Mouse (Mus musculus): Measurements from ENCODE around the gene Lat. TPM values are rescaled to one million over a fixed set of nuclear protein-coding genes. Genes with fewer than 3 reads are reported as not detected.

Lat gene
- polyA plus RNA-seq, 1 experiment: 0.31 TPM

DNA sequence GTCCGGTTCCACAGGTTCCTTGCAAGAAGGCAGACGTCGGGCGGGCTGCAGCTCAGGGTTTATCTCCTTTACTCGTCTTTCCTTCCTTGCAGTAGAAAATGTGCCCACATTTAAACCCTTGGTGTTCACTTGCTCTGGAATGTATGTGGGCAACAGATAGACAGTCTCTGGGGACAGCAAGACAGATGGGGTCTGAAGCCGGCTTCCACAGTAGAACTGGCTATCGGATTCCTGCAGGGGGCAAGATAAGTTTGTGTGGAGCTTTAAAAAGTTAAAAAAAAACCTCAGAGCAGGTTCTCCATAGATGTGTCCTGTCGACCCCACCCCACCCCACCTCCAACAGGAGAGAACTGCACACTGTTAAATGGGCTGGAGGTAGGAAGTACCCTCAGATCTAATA lies 21.1 kb downstream of the Lat start:
- Histone ChIP-seq H3K27me3 (ENCODE audit: control insufficient read depth) (peaks cover 2% of the 10 kb centered on the region), H3K36me3 (ENCODE audit: control insufficient read depth) (no peaks in the 10 kb centered on the region), H3K9me3 (ENCODE audit: control insufficient read depth, low read length) (no peaks in the 10 kb centered on the region), H3K4me3 (replicated peaks) (no peak overlapping the region), H3K4me1 (ENCODE audit: control insufficient read depth) (peaks cover 13% of the 10 kb centered on the region)
- TF ChIP-seq TAL1 (IDR thresholded peaks at IDR 0.05; ENCODE audit: low read length): no peak
- no peak for TF ChIP-seq GATA1 (IDR thresholded peaks at IDR 0.05; ENCODE audit: low read length)

DNA sequence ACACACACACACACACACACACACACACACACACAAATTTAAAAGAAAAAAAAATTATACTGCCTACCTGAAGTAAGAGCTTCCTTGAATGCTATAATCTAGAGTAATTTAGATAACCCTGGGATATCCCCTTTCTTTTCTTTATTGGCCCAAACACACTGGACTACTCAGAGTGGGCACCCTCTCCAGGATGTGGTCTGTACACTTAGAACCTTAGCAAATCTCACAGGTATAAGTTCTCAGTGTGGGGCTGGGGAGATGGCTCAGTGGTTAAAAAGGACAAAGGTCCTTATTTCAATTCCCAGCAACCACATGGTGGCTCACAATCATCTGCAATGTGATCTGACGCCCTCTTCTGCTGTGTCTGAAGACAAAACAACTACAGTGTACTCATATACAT lies 22.3 kb downstream of the Lat start:
- Histone ChIP-seq H3K36me3 (ENCODE audit: control insufficient read depth) (no peaks in the 10 kb centered on the region), H3K9me3 (ENCODE audit: control insufficient read depth, low read length) (no peaks in the 10 kb centered on the region), H3K4me1 (ENCODE audit: control insufficient read depth) (peaks cover 12% of the 10 kb centered on the region), H3K27me3 (ENCODE audit: control insufficient read depth) (peaks cover 2% of the 10 kb centered on the region), H3K4me3 (replicated peaks) (no peak overlapping the region)
- TF ChIP-seq GATA1 (IDR thresholded peaks at IDR 0.05; ENCODE audit: low read length): no peak
- TF ChIP-seq TAL1 (IDR thresholded peaks at IDR 0.05; ENCODE audit: low read length): no peak

DNA sequence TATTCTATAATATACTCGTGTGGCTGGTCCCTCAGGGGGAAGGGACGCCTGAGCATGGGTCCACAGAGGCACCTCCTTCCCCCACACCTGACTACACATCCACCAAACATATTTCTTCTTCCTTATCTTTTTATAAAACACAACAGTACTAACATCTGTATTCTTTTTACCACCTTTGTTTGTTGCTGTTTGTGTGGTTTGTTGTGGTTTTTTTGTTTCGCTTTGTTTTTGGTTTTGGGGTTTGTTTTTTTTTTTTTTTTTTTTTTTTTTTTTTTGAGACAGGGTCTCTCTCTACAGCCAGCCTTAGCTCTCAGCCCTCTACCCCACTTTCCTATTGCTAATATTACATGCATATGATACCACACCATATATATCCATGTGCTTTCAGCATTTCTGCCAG lies 23.4 kb downstream of the Lat start:
- no peaks in the 10 kb centered on the region for H3K36me3 ChIP-seq (ENCODE audit: control insufficient read depth)
- no peaks in the 10 kb centered on the region for H3K9me3 ChIP-seq (ENCODE audit: control insufficient read depth, low read length)
- no peak for TF ChIP-seq GATA1 (IDR thresholded peaks at IDR 0.05; ENCODE audit: low read length)
- no peak overlapping the region for H3K4me3 ChIP-seq (replicated peaks)
- H3K4me1 ChIP-seq (ENCODE audit: control insufficient read depth): peaks cover 12% of the 10 kb centered on the region
- peaks cover 2% of the 10 kb centered on the region for H3K27me3 ChIP-seq (ENCODE audit: control insufficient read depth)

DNA sequence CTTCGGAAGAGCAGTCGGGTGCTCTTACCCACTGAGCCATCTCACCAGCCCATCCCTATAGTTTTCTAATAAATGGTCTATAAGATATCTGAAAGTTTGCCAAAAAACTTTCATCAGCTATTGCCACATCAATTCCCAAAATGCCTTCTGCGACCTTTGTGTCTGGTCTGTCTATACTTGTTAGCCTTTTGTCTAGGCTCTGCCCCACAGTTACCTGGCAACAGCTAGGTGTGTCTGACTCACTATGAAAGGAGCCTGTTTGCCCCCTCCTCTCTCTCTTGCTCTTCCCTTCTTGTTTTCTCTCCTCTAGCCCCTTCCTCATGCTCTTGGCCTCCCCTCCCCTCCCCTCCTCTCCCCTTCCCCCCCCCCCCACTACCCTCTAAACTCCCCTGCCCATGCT lies 23.8 kb downstream of the Lat start:
- H3K4me3 ChIP-seq (replicated peaks): no peak overlapping the region
- TF ChIP-seq TAL1 (IDR thresholded peaks at IDR 0.05; ENCODE audit: low read length): no peak
- no peak for TF ChIP-seq GATA1 (IDR thresholded peaks at IDR 0.05; ENCODE audit: low read length)
- H3K36me3 ChIP-seq (ENCODE audit: control insufficient read depth): no peaks in the 10 kb centered on the region
- no peaks in the 10 kb centered on the region for H3K9me3 ChIP-seq (ENCODE audit: control insufficient read depth, low read length)
- H3K27me3 ChIP-seq (ENCODE audit: control insufficient read depth): peaks cover 2% of the 10 kb centered on the region
- H3K4me1 ChIP-seq (ENCODE audit: control insufficient read depth): peaks cover 12% of the 10 kb centered on the region

DNA sequence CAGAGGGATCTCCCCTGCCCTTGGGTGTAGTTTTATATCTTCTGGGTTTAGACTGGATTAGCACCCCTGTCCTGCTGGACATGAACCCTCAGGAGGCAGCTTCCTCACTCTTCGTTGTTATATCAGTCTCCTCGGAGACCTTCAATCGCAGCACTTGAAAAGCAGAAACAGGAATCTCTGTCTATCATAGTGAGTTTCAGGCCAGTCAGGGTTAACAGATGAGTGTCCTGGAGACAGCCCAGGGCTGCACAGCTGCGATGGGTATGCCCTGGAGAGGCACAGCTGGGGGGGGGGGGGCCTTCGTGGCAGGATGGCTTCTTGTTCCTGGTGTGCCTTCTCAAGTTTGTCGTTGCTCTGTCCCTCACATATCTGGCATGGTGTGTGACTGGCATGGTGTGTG lies 28.5 kb downstream of the Lat start:
- TF ChIP-seq GATA1 (IDR thresholded peaks at IDR 0.05; ENCODE audit: low read length) (no peak), TAL1 (IDR thresholded peaks at IDR 0.05; ENCODE audit: low read length) (no peak)
- Histone ChIP-seq H3K36me3 (ENCODE audit: control insufficient read depth) (no peaks in the 10 kb centered on the region), H3K27me3 (ENCODE audit: control insufficient read depth) (no peaks in the 10 kb centered on the region; the same call in 1 of the 2 replicates), H3K4me3 (replicated peaks) (no peak overlapping the region), H3K9me3 (ENCODE audit: control insufficient read depth, low read length) (no peaks in the 10 kb centered on the region), H3K4me1 (ENCODE audit: control insufficient read depth) (no peaks in the 10 kb centered on the region)

DNA sequence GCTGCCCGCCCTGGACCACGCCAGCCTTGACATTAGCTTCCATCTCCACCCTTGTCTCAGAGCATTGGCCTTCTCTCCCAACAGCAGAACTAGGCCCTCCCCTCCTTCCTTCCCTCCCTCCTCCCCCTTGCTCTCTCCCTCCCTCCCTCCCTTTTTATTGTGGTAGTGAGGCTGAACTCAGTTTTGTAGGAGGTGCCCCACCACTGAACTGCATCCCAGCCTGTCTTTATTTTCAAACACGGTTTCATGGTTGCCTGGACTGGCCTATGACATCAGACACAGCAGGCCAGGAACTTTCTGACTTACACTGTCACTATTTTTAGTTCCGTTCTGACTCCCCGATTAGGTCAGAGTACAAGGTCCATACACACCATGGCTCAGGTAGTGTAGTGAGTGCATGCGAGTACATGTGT lies 29.2 kb downstream of the Lat start:
- TF ChIP-seq TAL1 (IDR thresholded peaks at IDR 0.05; ENCODE audit: low read length): no peak
- TF ChIP-seq GATA1 (IDR thresholded peaks at IDR 0.05; ENCODE audit: low read length): no peak
- H3K4me1 ChIP-seq (ENCODE audit: control insufficient read depth): no peaks in the 10 kb centered on the region

DNA sequence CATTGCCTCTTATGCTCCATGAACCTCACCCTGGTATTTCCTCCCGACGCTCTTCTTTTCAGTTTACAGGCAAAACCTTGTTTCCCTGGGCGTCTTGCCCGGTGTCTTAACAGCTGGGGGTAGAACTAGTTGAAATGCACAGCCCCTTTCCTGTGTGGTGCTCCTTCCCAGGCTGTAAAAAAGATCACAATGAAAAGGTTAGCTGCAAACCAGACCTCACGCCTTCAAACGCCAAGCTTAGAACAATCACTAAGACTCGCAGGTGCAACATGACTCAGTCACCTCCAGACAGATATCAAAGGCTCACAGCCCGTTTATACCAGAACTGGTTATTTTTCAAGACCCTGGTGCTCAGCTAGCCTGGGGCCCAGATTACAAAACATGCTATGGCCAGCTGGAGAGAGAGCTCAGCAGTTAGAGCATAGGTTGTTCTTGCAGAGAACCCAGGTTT lies 29.8 kb downstream of the Lat start:
- no peaks in the 10 kb centered on the region for H3K4me1 ChIP-seq (ENCODE audit: control insufficient read depth)
- H3K9me3 ChIP-seq (ENCODE audit: control insufficient read depth, low read length): no peaks in the 10 kb centered on the region
- H3K27me3 ChIP-seq (ENCODE audit: control insufficient read depth): no peaks in the 10 kb centered on the region; the same call in 1 of the 2 replicates
- no peak overlapping the region for H3K4me3 ChIP-seq (replicated peaks)
- TF ChIP-seq TAL1 (IDR thresholded peaks at IDR 0.05; ENCODE audit: low read length) (no peak), GATA1 (IDR thresholded peaks at IDR 0.05; ENCODE audit: low read length) (no peak)
- H3K36me3 ChIP-seq (ENCODE audit: control insufficient read depth): no peaks in the 10 kb centered on the region

More for the DNA sequence above, 29.2 kb downstream of the Lat start:
- no peaks in the 10 kb centered on the region; the same call in 1 of the 2 replicates for H3K27me3 ChIP-seq (ENCODE audit: control insufficient read depth)
- no peaks in the 10 kb centered on the region for H3K36me3 ChIP-seq (ENCODE audit: control insufficient read depth)
- no peak overlapping the region for H3K4me3 ChIP-seq (replicated peaks)
- H3K9me3 ChIP-seq (ENCODE audit: control insufficient read depth, low read length): no peaks in the 10 kb centered on the region

DNA sequence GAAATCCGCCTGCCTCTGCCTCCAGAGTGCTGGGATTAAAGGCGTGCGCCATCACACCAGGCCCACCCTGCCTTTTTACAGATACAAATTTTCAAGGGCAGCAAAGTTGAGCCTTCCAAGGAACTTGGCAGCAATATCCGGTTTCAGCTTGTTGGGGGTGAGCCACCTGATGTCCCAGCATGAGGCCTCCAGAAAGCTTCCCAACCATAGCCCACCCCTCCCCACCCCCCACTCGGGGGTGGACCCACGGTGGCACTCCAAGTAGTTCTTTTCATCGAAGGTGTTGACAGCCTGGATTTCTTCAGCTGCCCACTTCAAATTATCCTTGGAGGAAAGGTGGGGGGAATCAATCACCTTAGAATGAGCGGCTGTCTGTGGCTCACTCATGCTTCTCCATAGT lies 30.5 kb downstream of the Lat start:
- Histone ChIP-seq H3K4me1 (ENCODE audit: control insufficient read depth) (no peaks in the 10 kb centered on the region), H3K9me3 (ENCODE audit: control insufficient read depth, low read length) (no peaks in the 10 kb centered on the region), H3K4me3 (replicated peaks) (no peak overlapping the region), H3K36me3 (ENCODE audit: control insufficient read depth) (no peaks in the 10 kb centered on the region), H3K27me3 (ENCODE audit: control insufficient read depth) (no peaks in the 10 kb centered on the region)
- TF ChIP-seq GATA1 (IDR thresholded peaks at IDR 0.05; ENCODE audit: low read length): no peak
- no peak for TF ChIP-seq TAL1 (IDR thresholded peaks at IDR 0.05; ENCODE audit: low read length)

DNA sequence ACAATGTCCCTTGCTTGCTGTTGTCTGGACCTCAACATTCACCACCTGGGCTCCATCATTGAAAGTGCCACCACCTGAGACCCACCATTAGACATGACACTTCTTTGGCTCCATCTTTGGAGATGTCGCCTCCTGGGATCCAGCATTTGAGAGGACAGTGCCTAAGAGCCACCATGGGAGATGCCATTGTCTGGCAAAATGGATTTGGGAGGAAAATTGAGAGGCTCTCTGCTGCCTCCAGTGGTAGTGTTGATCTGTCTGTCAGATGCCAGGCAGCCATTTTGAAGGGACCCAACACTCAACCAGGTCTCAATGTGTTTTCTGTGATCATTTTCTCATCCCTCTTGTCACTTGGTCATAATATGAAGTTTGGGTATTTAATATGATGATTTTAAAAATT lies 33.8 kb downstream of the Lat start:
- Histone ChIP-seq H3K36me3 (ENCODE audit: control insufficient read depth) (no peaks in the 10 kb centered on the region), H3K4me1 (ENCODE audit: control insufficient read depth) (no peaks in the 10 kb centered on the region), H3K4me3 (replicated peaks) (no peak overlapping the region), H3K27me3 (ENCODE audit: control insufficient read depth) (peaks cover 2% of the 10 kb centered on the region; the same call in 1 of the 2 replicates), H3K9me3 (ENCODE audit: control insufficient read depth, low read length) (no peaks in the 10 kb centered on the region)
- TF ChIP-seq GATA1 (IDR thresholded peaks at IDR 0.05; ENCODE audit: low read length): no peak
- no peak for TF ChIP-seq TAL1 (IDR thresholded peaks at IDR 0.05; ENCODE audit: low read length)

DNA sequence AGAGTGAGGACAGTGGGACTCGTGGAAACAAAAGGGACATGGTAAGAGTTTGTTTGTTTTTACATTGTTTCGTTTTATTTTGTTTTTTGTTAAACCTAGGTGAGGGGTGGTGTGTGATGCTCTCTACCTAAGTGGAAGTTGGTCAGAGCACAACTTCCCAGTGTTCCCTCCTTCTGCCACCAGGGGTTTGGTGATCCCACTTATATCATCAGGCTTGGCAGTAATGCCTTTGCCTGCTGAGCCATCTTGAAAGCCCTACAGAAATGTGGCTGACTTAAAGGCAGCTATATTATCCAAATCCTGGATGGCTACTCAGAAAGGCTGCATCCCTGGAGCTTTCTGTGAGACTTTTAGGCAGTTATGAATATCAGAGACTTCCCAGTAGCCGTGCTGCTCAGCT lies 36.7 kb downstream of the Lat start:
- Histone ChIP-seq H3K4me3 (replicated peaks) (no peak overlapping the region), H3K9me3 (ENCODE audit: control insufficient read depth, low read length) (no peaks in the 10 kb centered on the region), H3K36me3 (ENCODE audit: control insufficient read depth) (no peaks in the 10 kb centered on the region), H3K27me3 (ENCODE audit: control insufficient read depth) (peaks cover 2% of the 10 kb centered on the region; the same call in 1 of the 2 replicates), H3K4me1 (ENCODE audit: control insufficient read depth) (no peaks in the 10 kb centered on the region)
- no peak for TF ChIP-seq GATA1 (IDR thresholded peaks at IDR 0.05; ENCODE audit: low read length)
- no peak for TF ChIP-seq TAL1 (IDR thresholded peaks at IDR 0.05; ENCODE audit: low read length)

Data from erythroblast, embryonic 14.5 days (primary cell).